Mouse (Mus musculus): ENCODE measurements around the gene Ppp1r9a.

- TF ChIP-seq POLR2A (IDR thresholded peaks at IDR 0.05; ENCODE audit: extremely low read depth, insufficient read depth, low read length): no peak
- TF ChIP-seq CTCF (IDR thresholded peaks at IDR 0.05; ENCODE audit: extremely low read depth, insufficient read depth, low read length): no peak
Measured at GRCm38 (mm10) chr6:4997599-4997998, 94.9 kb downstream of the Ppp1r9a start.

Measured in cortical plate, adult 2 months (tissue).